Mouse (Mus musculus) left cerebral cortex, adult 2 months (tissue): ENCODE results near the gene Etv2. TPM values are rescaled to one million over a fixed set of nuclear protein-coding genes. Genes with fewer than 3 reads are reported as not detected.

ENCODE experiments used
- DNase-seq, 2 experiments: peaks; one replicate each; pipeline ENCODE4 v3.0.0; 2021 to 2022; ENCODE audit warnings: low spot score in 2 of 2, mixed read lengths in 1 of 2; ENCODE audit errors: extremely low spot score in 1 of 2
- H3K27ac ChIP-seq: fragments of 200-600 bp; 2 replicates; pipeline ENCODE4 v1.8.1; 2022
- H3K4me3 ChIP-seq: fragments of 200-600 bp; 2 replicates; pipeline ENCODE4 v1.8.1; 2022
- CTCF ChIP-seq: fragments of 200-600 bp; IDR thresholded peaks from 2 replicates; pipeline ENCODE4 v1.8.1; 2022; ENCODE audit warnings: antibody characterized with exemption, mild to moderate bottlenecking, moderate library complexity
- intact Hi-C: fragments of 180-260 bp; cut with DNase I; formaldehyde crosslinking; loops from one replicate; pipeline ENCODE4 v1.15.1; 2025
- total RNA-seq, 2 experiments: library from RNA; stranded (reverse); gene quantifications; 2 replicates each; pipeline ENCODE4 v1.2.3; 2021

Etv2 gene
- total RNA-seq, 2 experiments from 2014 or later, result not detected

- Histone ChIP-seq H3K4me3 (no peak overlapping the region), H3K27ac (no peak overlapping the region)
- TF ChIP-seq CTCF, result no peak
- DNase-seq, result no peak
- intact Hi-C loops, result no loop called here
Observed at GRCm38 (mm10) chr7:30610043-30610442, 25.6 kb downstream of the Etv2 start.

GRCm38 (mm10) chr7:30608476-30608875 lies 27.2 kb downstream of the Etv2 start:
- DNase-seq, result no peak
- intact Hi-C loops, result loop anchor here (2.0 kb wide), 1 partner anchor 20 kb away; the partner anchor contains the start of gene Kmt2b
- H3K27ac ChIP-seq, result no peak overlapping the region
- no peak for TF ChIP-seq CTCF
- no peak overlapping the region for H3K4me3 ChIP-seq

DNA sequence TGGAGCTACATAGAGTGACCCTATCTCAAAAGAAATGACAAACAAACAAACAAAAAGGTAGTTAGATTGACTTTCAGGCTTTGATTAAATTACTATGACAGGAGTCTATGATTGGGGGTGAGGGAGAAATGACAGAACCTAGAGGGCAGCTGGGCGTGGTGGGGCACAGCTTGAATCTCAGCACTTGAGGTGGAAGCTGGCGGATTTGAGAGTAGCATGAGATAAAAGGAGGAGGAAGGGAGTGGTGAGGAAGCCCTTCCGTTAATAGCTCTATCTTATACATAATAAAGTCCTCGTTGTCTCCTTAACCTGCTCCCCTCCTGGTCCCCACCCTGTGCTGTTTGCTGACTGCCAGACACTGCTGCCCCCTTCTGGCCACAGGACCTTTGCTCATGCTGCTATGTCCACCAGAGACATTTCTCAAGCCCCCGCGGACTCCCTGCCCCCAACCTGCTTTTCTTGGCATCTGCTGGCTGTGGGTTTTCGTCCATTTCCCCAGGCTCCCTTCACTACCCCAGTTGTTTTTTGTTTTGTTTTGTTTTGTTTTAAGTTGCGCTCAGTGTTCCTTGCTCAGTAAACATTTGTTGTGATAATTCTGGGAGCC lies 27.8 kb downstream of the Etv2 start:
- intact Hi-C loops, result loop anchor here (2.0 kb wide), 1 partner anchor 19 kb away; the partner anchor contains the start of gene Kmt2b
- H3K27ac ChIP-seq, result no peak overlapping the region
- H3K4me3 ChIP-seq, result no peak overlapping the region
- DNase-seq, result no peak
- peak; percentile 54 for TF ChIP-seq CTCF

GRCm38 (mm10) chr7:30604944-30605343 lies 30.7 kb downstream of the Etv2 start:
- Histone ChIP-seq H3K27ac (no peak overlapping the region), H3K4me3 (no peak overlapping the region)
- TF ChIP-seq CTCF, result no peak
- intact Hi-C loops, result no loop called here
- no peak for DNase-seq

- Histone ChIP-seq H3K4me3 (no peak overlapping the region), H3K27ac (no peak overlapping the region)
- intact Hi-C loops, result no loop called here
- TF ChIP-seq CTCF, result no peak
- no peak for DNase-seq
Observed at GRCm38 (mm10) chr7:30604424-30604823, 31.2 kb downstream of the Etv2 start.

DNA sequence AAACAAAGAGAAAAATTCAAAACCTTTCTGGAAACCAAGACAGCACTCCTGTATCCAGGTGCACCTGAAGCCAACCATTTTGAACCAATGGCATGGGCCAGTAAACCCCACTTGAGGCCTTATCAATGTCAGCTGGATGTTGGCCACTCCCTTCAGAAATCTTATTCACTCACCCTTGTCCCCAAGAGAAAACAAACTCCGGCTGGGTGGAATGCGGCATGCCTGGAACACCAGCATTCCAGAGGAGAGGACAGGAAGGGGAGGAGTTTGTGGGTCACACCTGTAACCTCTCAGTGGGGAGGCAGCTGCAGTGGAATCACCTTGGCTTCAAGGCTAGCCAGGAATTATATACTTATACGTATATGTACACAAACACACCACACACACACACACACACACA lies 33.1 kb downstream of the Etv2 start:
- Histone ChIP-seq H3K27ac (no peak overlapping the region), H3K4me3 (no peak overlapping the region)
- no peak for TF ChIP-seq CTCF
- intact Hi-C loops, result no loop called here
- no peak for DNase-seq

DNA sequence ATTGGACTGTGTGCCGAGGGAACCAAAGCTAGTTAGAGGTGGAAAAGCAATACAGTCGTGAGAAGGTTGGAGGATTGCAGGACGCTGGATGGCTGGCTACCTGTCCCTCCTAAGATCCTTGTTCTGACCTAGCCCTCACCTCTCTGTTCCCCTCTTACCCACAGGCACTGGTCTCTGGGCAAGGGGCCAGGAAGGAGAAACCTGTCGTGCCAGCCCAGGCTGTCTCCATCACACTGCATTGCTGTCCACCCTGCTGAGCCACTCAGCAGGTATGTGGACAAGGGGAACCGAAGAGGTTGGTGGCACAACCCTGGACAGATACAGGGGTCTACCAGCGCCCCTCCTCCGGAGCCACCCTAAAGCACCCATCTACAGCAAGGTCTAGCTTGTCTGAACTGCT lies 35.0 kb downstream of the Etv2 start:
- Histone ChIP-seq H3K27ac (no peak overlapping the region), H3K4me3 (no peak overlapping the region)
- no peak for TF ChIP-seq CTCF
- intact Hi-C loops, result no loop called here
- no peak for DNase-seq

DNA sequence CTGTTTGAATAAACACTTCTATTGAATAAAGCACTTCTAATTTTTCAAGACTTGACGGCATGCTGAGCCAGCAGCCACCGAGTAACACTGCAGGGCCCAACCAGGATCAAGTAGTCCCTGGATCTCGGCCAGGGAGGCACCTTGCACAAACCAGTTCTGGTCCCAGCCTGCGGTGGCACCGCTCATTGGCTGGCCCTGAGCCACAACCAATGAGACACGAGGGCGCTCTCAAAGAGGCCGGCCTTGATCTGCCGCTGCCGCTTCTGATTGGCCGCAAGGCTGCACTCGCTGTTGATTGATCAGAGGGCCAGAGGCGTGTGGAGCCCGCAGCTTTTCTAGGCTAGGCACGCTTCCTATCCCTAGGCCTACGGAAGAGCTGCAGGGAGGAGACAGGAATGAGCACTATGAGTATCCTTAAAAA lies 35.7 kb downstream of the Etv2 start:
- no peak for TF ChIP-seq CTCF
- intact Hi-C loops, result loop anchor here (5.0 kb wide), 1 partner anchor 302 kb away; no protein-coding TSS in a partner anchor
- no peak overlapping the region for H3K4me3 ChIP-seq
- peak; percentile 83 to 86 for DNase-seq
- H3K27ac ChIP-seq, result no peak overlapping the region

DNA sequence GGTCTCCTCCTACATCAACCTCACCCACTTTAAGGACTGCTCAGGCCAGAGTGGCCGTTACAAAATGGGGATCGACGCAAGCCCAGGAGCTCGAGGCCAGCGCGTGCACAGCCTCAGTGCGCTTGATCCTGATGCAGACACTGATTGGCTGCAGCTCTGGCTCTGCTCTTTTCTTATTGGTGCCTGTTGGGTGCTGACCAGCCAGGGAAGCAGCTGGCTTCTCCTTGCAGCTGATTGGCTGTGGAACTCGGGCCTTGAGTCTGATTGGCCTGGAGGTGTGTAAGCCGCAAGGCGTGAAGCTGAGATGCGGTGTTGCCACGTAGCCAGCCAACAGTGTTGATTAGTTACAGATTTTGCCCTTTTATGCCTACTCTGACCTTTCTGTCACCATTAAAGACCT lies 36.9 kb downstream of the Etv2 start, which contains the start of gene Zbtb32:
Gene Zbtb32 (minus strand): TSS at position 124 of the 400 bp plus-strand sequence.
- no peak for TF ChIP-seq CTCF
- no peak within 1 kb of the TSS for H3K27ac ChIP-seq
- H3K4me3 ChIP-seq, result no peak within 1 kb of the TSS
- DNase-seq, result no peak
- intact Hi-C loops, result loop anchor here (5.0 kb wide), 1 partner anchor 304 kb away; no protein-coding TSS in a partner anchor

GRCm38 (mm10) chr7:30596811-30597210 lies 38.8 kb downstream of the Etv2 start:
- intact Hi-C loops, result loop anchor here (5.0 kb wide), 1 partner anchor 305 kb away; no protein-coding TSS in a partner anchor
- Histone ChIP-seq H3K27ac (no peak overlapping the region), H3K4me3 (no peak overlapping the region)
- TF ChIP-seq CTCF, result no peak
- DNase-seq, result no peak

- intact Hi-C loops, result loop anchor here (5.0 kb wide), 1 partner anchor 306 kb away; no protein-coding TSS in a partner anchor
Observed at GRCm38 (mm10) chr7:30596093-30596492, 39.6 kb downstream of the Etv2 start.

GRCm38 (mm10) chr7:30594510-30595024 lies 41.1 kb downstream of the Etv2 start:
- Histone ChIP-seq H3K27ac (no peak overlapping the region), H3K4me3 (no peak overlapping the region)
- intact Hi-C loops, result loop anchor here (5.0 kb wide), 1 partner anchor 308 kb away; no protein-coding TSS in a partner anchor
- TF ChIP-seq CTCF, result no peak
- no peak for DNase-seq

More at GRCm38 (mm10) chr7:30596093-30596492, 39.6 kb downstream of the Etv2 start:
- TF ChIP-seq CTCF, result no peak
- H3K4me3 ChIP-seq, result no peak overlapping the region
- DNase-seq, result no peak
- H3K27ac ChIP-seq, result no peak overlapping the region
